8 mouse cellular contexts compared by ENCODE assay signal in genomic region chr7:80882830-80883505, GRCm38 (mm10). TPM values are rescaled to one million over a fixed set of nuclear protein-coding genes. Genes with fewer than 3 reads are reported as not detected.
A peak's percentile ranks its signal among the peaks of the same experiment; 100 is the strongest.
DNase-seq lines count a peak whose midpoint lies in the region; ATAC-seq and TF ChIP-seq lines count a peak whose summit lies in the region.

No protein-coding gene starts in this region.

- H3K9ac ChIP-seq in embryonic facial prominence, embryonic 11.5 days (replicated peaks; ENCODE audit: low read length) = no peak overlapping the region

- 24% methylated on average over 14 of the region's 14 CpGs for WGBS in embryonic facial prominence, embryonic 11.5 days

- no peaks in the 10 kb centered on the region for H3K36me3 ChIP-seq in testis, adult 2 months (ENCODE audit: control insufficient read depth, insufficient read depth, low read length)
- no peaks in the 10 kb centered on the region; the same call in 1 of the 2 replicates for H3K36me3 ChIP-seq in embryonic facial prominence, embryonic 11.5 days (replicated peaks; ENCODE audit: control insufficient read depth, insufficient read depth, low read depth, low read length)

- no peaks in the 10 kb centered on the region for H3K9me3 ChIP-seq in embryonic facial prominence, embryonic 11.5 days (replicated peaks; ENCODE audit: control insufficient read depth, low read length)

- 0 out of 2 replicates have a peak, but pooled peaks have one; percentile 13 for TF ChIP-seq CTCF in testis, adult 2 months (IDR thresholded peaks at IDR 0.05; ENCODE audit: control insufficient read depth, insufficient read depth, insufficient replicate concordance, low read depth, low read length)

- intact Hi-C loops in heart, postnatal 10 days (cut with DNase I) = no loop called here

- no peak for TF ChIP-seq POLR2A in testis, adult 2 months (IDR thresholded peaks at IDR 0.05; ENCODE audit: control insufficient read depth, low read depth, low read length)

- H3K4me2 ChIP-seq in embryonic facial prominence, embryonic 11.5 days (ENCODE audit: low read depth, low read length) = peak overlapping the region; percentile 17; the same call in 1 of the 2 replicates

- peak; percentile 74 for ATAC-seq in embryonic facial prominence, embryonic 11.5 days (replicated peaks; ENCODE audit: insufficient number of reproducible peaks, low FRiP score, low TSS enrichment, low read depth)
- ATAC-seq in neutrophil, adult 5-6 weeks (ENCODE audit: extremely low read depth, insufficient number of reproducible peaks, low FRiP score, poor library complexity, severe bottlenecking) = peak; percentile 93

- no peak overlapping the region for H3K27ac ChIP-seq in testis, adult 2 months (ENCODE audit: control insufficient read depth, insufficient read depth, low read depth, low read length)
- H3K27ac ChIP-seq in embryonic facial prominence, embryonic 11.5 days (replicated peaks; ENCODE audit: low read depth, low read length) = no peak overlapping the region

- no peak for DNase-seq in testis, postnatal 10 days (ENCODE audit: low spot score)
- peak; percentile 84 for DNase-seq in embryonic facial prominence, embryonic 11.5 days (ENCODE audit: low spot score)
- DNase-seq in heart, postnatal 10 days = peak; percentile 55 to 65
- DNase-seq in layer of hippocampus, adult 11-12 months (ENCODE audit: low spot score) = peak; percentile 79
- peak; percentile 69 to 82 for DNase-seq in lung, adult 18-20 months
- DNase-seq in thymus, postnatal 0 days (ENCODE audit: low spot score) = peak; percentile 95

- peaks cover 8% of the 10 kb centered on the region for H3K4me1 ChIP-seq in testis, adult 2 months (ENCODE audit: control insufficient read depth, insufficient read depth, low read length)
- no peaks in the 10 kb centered on the region for H3K4me1 ChIP-seq in embryonic facial prominence, embryonic 11.5 days (ENCODE audit: control insufficient read depth, insufficient read depth, low read length)

- H3K27me3 ChIP-seq in testis, adult 2 months (ENCODE audit: control insufficient read depth, insufficient read depth, low read length) = no peaks in the 10 kb centered on the region
- H3K27me3 ChIP-seq in embryonic facial prominence, embryonic 11.5 days (ENCODE audit: control insufficient read depth, insufficient read depth, low read length) = no peaks in the 10 kb centered on the region

- no peak overlapping the region for H3K4me3 ChIP-seq in testis, adult 2 months (ENCODE audit: control insufficient read depth, low read depth, low read length)
- no peak overlapping the region for H3K4me3 ChIP-seq in embryonic facial prominence, embryonic 11.5 days (ENCODE audit: low read depth, low read length)

RNA-seq across cellular contexts. Expression of gene Wdr73, which starts 18.1 kb away (rescaled TPM):
- 16.5 and 16.9 TPM in 2 replicates for polyA plus RNA-seq in testis, adult 2 months (2012; rRNA removed)
- 33.0 and 38.8 TPM in 2 replicates for polyA plus RNA-seq in embryonic facial prominence, embryonic 11.5 days (2014; fragmentation: Nextera tagmentation; extraction: Ambion mirVana)
- 10 to 100 TPM in 1 of 2 experiments, 1 to 10 TPM in 1; 7.9 to 10.6 TPM for total RNA-seq in heart, postnatal 10 days (2021)
- 13.9 and 15.0 TPM in 2 replicates for total RNA-seq in neutrophil, adult 5-6 weeks (2017)
- 38.2 and 44.6 TPM in 2 replicates for polyA plus RNA-seq in thymus, postnatal 0 days (2015; fragmentation: Nextera tagmentation; extraction: Ambion mirVana)

RNA-seq across cellular contexts. Expression of gene Nmb, which starts 21.9 kb away (rescaled TPM):
- 12.1 and 13.2 TPM in 2 replicates for polyA plus RNA-seq in testis, adult 2 months (2012; rRNA removed)
- 7.3 and 8.5 TPM in 2 replicates for polyA plus RNA-seq in embryonic facial prominence, embryonic 11.5 days (2014; fragmentation: Nextera tagmentation; extraction: Ambion mirVana)
- total RNA-seq in heart, postnatal 10 days (2021) = 1 to 10 TPM; 2.1 to 6.4 TPM
- total RNA-seq in neutrophil, adult 5-6 weeks (2017) = 2.0 and 2.2 TPM in 2 replicates
- 28.0 and 32.1 TPM in 2 replicates for polyA plus RNA-seq in thymus, postnatal 0 days (2015; fragmentation: Nextera tagmentation; extraction: Ambion mirVana)

RNA-seq across cellular contexts. Expression of gene Zscan2, which starts 22.2 kb away (rescaled TPM):
- 35.8 and 41.0 TPM in 2 replicates for polyA plus RNA-seq in testis, adult 2 months (2012; rRNA removed)
- polyA plus RNA-seq in embryonic facial prominence, embryonic 11.5 days (2014; fragmentation: Nextera tagmentation; extraction: Ambion mirVana) = 4.5 and 5.4 TPM in 2 replicates
- 1 to 10 TPM; 8.0 to 9.6 TPM for total RNA-seq in heart, postnatal 10 days (2021)
- total RNA-seq in neutrophil, adult 5-6 weeks (2017) = 10.8 TPM in 2 replicates
- polyA plus RNA-seq in thymus, postnatal 0 days (2015; fragmentation: Nextera tagmentation; extraction: Ambion mirVana) = 2.7 and 3.0 TPM in 2 replicates

RNA-seq across cellular contexts. Expression of gene Iqgap1, which starts 57.2 kb away (rescaled TPM):
- polyA plus RNA-seq in testis, adult 2 months (2012; rRNA removed) = 30.6 and 35.5 TPM in 2 replicates
- polyA plus RNA-seq in embryonic facial prominence, embryonic 11.5 days (2014; fragmentation: Nextera tagmentation; extraction: Ambion mirVana) = 30.4 and 32.6 TPM in 2 replicates
- 10 to 100 TPM; 74.3 to 74.9 TPM for total RNA-seq in heart, postnatal 10 days (2021)
- 756 and 768 TPM in 2 replicates for total RNA-seq in neutrophil, adult 5-6 weeks (2017)
- polyA plus RNA-seq in thymus, postnatal 0 days (2015; fragmentation: Nextera tagmentation; extraction: Ambion mirVana) = 87.5 and 104 TPM in 2 replicates
